In genomic region chr5:147049544-147050209, GRCm38 (mm10) we compare ENCODE assay signal across 24 mouse cellular contexts. TPM values are rescaled to one million over a fixed set of nuclear protein-coding genes. Genes with fewer than 3 reads are reported as not detected.
DNase-seq lines count a peak whose midpoint lies in the region; ATAC-seq and TF ChIP-seq lines count a peak whose summit lies in the region.
"Had no signal": no experiment of that assay in that cellular context is flagged by ENCODE, and none has a peak within 500 bp of the region (broad histone marks: within the 10 kb centered on the region; RNA-seq: fewer than 3 reads in every experiment).

No protein-coding gene starts in this region.

- ATAC-seq in intestine, embryonic 16.5 days = no peak
- ATAC-seq in intestine, postnatal 0 days = no peak
- 0 out of 2 replicates have a peak, but pooled peaks have one; percentile 35 for ATAC-seq in lung, postnatal 0 days
- ATAC-seq in granulocyte monocyte progenitor cell, adult 5-6 weeks (replicated peaks; ENCODE audit: poor library complexity, severe bottlenecking) = peak; percentile 46
- ATAC-seq in hindbrain, embryonic 12.5 days (ENCODE audit: low FRiP score) = no peak
- ATAC-seq: forebrain, postnatal 0 days had no signal

- TF ChIP-seq EP300 in lung, postnatal 0 days (IDR thresholded peaks at IDR 0.05) = 0 out of 2 replicates have a peak, but pooled peaks have one; percentile 10

- H3K27me3 ChIP-seq in intestine, embryonic 16.5 days (replicated peaks; ENCODE audit: control insufficient read depth, insufficient read depth, low read length) = no peaks in the 10 kb centered on the region
- no peaks in the 10 kb centered on the region for H3K27me3 ChIP-seq in intestine, postnatal 0 days (replicated peaks; ENCODE audit: control insufficient read depth, insufficient read depth, low read length)
- no peaks in the 10 kb centered on the region for H3K27me3 ChIP-seq in lung, postnatal 0 days (replicated peaks; ENCODE audit: insufficient read depth, low read length)
- H3K27me3 ChIP-seq in hindbrain, embryonic 12.5 days = no peaks in the 10 kb centered on the region
- H3K27me3 ChIP-seq: embryonic facial prominence, embryonic 15.5 days; heart, embryonic 12.5 days; hindbrain, embryonic 15.5 days had no signal

- peak; percentile 23 for DNase-seq in lung, postnatal 0 days (ENCODE audit: low spot score)
- no peak for DNase-seq in lung, postnatal 36 days
- no peak for DNase-seq in embryo, embryonic 11 days
- DNase-seq in thymus, postnatal 10 days (ENCODE audit: low spot score in 2 of 2) = no peak
- DNase-seq: adrenal gland, adult 8-10 months; cerebellum, adult 11 months; cerebellum, postnatal 14 days; forebrain, postnatal 0 days; gastrocnemius, postnatal 36 days; heart, postnatal 36 days; kidney, adult 2 months; kidney, postnatal 36 days; lung, adult 18-20 months; right cerebral cortex, postnatal 4 days; thymus, postnatal 25 days had no signal

- no peaks in the 10 kb centered on the region for H3K36me3 ChIP-seq in intestine, embryonic 16.5 days (ENCODE audit: control insufficient read depth, insufficient read depth, low read length)
- H3K36me3 ChIP-seq in intestine, postnatal 0 days (ENCODE audit: control insufficient read depth, insufficient read depth) = no peaks in the 10 kb centered on the region
- H3K36me3 ChIP-seq in lung, postnatal 0 days (ENCODE audit: insufficient read depth, low read length) = no peaks in the 10 kb centered on the region
- H3K36me3 ChIP-seq in hindbrain, embryonic 12.5 days = no peaks in the 10 kb centered on the region
- H3K36me3 ChIP-seq: embryonic facial prominence, embryonic 15.5 days; heart, embryonic 12.5 days; hindbrain, embryonic 15.5 days; limb, embryonic 12.5 days; midbrain, embryonic 10.5 days had no signal

- WGBS in intestine, embryonic 16.5 days = 62% methylated on average over 19 of the region's 19 CpGs
- WGBS in intestine, postnatal 0 days = 49% methylated on average over 19 of the region's 19 CpGs
- WGBS in lung, postnatal 0 days = 62% methylated on average over 19 of the region's 19 CpGs
- 88% methylated on average over 19 of the region's 19 CpGs for WGBS in hindbrain, embryonic 12.5 days

- H3K9me3 ChIP-seq in intestine, embryonic 16.5 days (ENCODE audit: control insufficient read depth, low read length) = no peaks in the 10 kb centered on the region
- no peaks in the 10 kb centered on the region for H3K9me3 ChIP-seq in intestine, postnatal 0 days (ENCODE audit: control insufficient read depth)
- no peaks in the 10 kb centered on the region for H3K9me3 ChIP-seq in lung, postnatal 0 days (ENCODE audit: low read length)
- no peaks in the 10 kb centered on the region for H3K9me3 ChIP-seq in hindbrain, embryonic 12.5 days (replicated peaks)
- H3K9me3 ChIP-seq: embryonic facial prominence, embryonic 15.5 days; heart, embryonic 12.5 days; hindbrain, embryonic 15.5 days; limb, embryonic 12.5 days; midbrain, embryonic 10.5 days had no signal

- TF ChIP-seq CTCF in intestine, postnatal 0 days (IDR thresholded peaks at IDR 0.05; ENCODE audit: low read depth) = no peak
- no peak for TF ChIP-seq CTCF in lung, postnatal 0 days (IDR thresholded peaks at IDR 0.05)

- H3K27ac ChIP-seq in intestine, embryonic 16.5 days (ENCODE audit: low read length) = no peak overlapping the region
- H3K27ac ChIP-seq in intestine, postnatal 0 days (ENCODE audit: low read depth, low read length) = no peak overlapping the region
- peak overlapping the region; percentile 54; the same call in 1 of the 2 replicates for H3K27ac ChIP-seq in lung, postnatal 0 days (ENCODE audit: low read length)
- H3K27ac ChIP-seq in hindbrain, embryonic 12.5 days = no peak overlapping the region
- H3K27ac ChIP-seq: embryonic facial prominence, embryonic 15.5 days; hindbrain, embryonic 15.5 days; limb, embryonic 12.5 days; midbrain, embryonic 10.5 days had no signal

- H3K9ac ChIP-seq in intestine, embryonic 16.5 days (ENCODE audit: low read depth, low read length) = peak overlapping the region; percentile 33; the same call in 1 of the 2 replicates
- H3K9ac ChIP-seq in intestine, postnatal 0 days (ENCODE audit: low read depth, low read length) = no peak overlapping the region
- H3K9ac ChIP-seq in lung, postnatal 0 days (replicated peaks; ENCODE audit: low read depth) = no peak overlapping the region
- no peak overlapping the region for H3K9ac ChIP-seq in hindbrain, embryonic 12.5 days
- H3K9ac ChIP-seq: embryonic facial prominence, embryonic 15.5 days; forebrain, postnatal 0 days; heart, embryonic 12.5 days; hindbrain, embryonic 15.5 days; limb, embryonic 12.5 days had no signal

- no peak overlapping the region for H3K4me2 ChIP-seq in intestine, embryonic 16.5 days (ENCODE audit: low read depth, low read length)
- H3K4me2 ChIP-seq in intestine, postnatal 0 days (replicated peaks; ENCODE audit: low read depth) = no peak overlapping the region
- H3K4me2 ChIP-seq in lung, postnatal 0 days (replicated peaks; ENCODE audit: low read depth, low read length) = no peak overlapping the region
- H3K4me2 ChIP-seq in hindbrain, embryonic 12.5 days (replicated peaks) = no peak overlapping the region
- H3K4me2 ChIP-seq: embryonic facial prominence, embryonic 15.5 days; heart, embryonic 12.5 days; hindbrain, embryonic 15.5 days; limb, embryonic 12.5 days had no signal

- peaks cover 42% of the 10 kb centered on the region for H3K4me1 ChIP-seq in intestine, embryonic 16.5 days (ENCODE audit: control insufficient read depth, insufficient read depth, low read length)
- peaks cover 2% of the 10 kb centered on the region; the same call in 1 of the 2 replicates for H3K4me1 ChIP-seq in intestine, postnatal 0 days (replicated peaks; ENCODE audit: control insufficient read depth, insufficient read depth, low read length)
- peaks cover 6% of the 10 kb centered on the region; the same call in 1 of the 2 replicates for H3K4me1 ChIP-seq in lung, postnatal 0 days (ENCODE audit: insufficient read depth, low read depth, low read length)
- peaks cover 19% of the 10 kb centered on the region for H3K4me1 ChIP-seq in hindbrain, embryonic 12.5 days

- no peak overlapping the region for H3K4me3 ChIP-seq in intestine, embryonic 16.5 days (ENCODE audit: low read length)
- no peak overlapping the region for H3K4me3 ChIP-seq in intestine, postnatal 0 days (ENCODE audit: low read depth, low read length)
- no peak overlapping the region for H3K4me3 ChIP-seq in lung, postnatal 0 days (ENCODE audit: low read depth, low read length)
- no peak overlapping the region for H3K4me3 ChIP-seq in hindbrain, embryonic 12.5 days
- H3K4me3 ChIP-seq: embryonic facial prominence, embryonic 15.5 days; heart, embryonic 12.5 days; hindbrain, embryonic 15.5 days; limb, embryonic 12.5 days; midbrain, embryonic 10.5 days had no signal

RNA-seq across cellular contexts. Expression of gene Lnx2, which starts 26.7 kb away (rescaled TPM):
- polyA plus RNA-seq in intestine, embryonic 16.5 days (2015; fragmentation: Nextera tagmentation; extraction: Ambion mirVana) = 15.2 and 16.6 TPM in 2 replicates
- polyA plus RNA-seq in intestine, postnatal 0 days (2015; fragmentation: Nextera tagmentation; extraction: Ambion mirVana) = 9.7 and 10.2 TPM in 2 replicates
- polyA plus RNA-seq in lung, postnatal 0 days (2015; fragmentation: Nextera tagmentation; extraction: Ambion mirVana) = 12.4 and 14.5 TPM in 2 replicates
- total RNA-seq in granulocyte monocyte progenitor cell, adult 5-6 weeks (2014; fragmentation: Nextera tagmentation) = 7.9 and 8.9 TPM in 2 replicates
- 5.6 and 11.3 TPM in 2 replicates for total RNA-seq in granulocyte monocyte progenitor cell, adult 5-6 weeks (2017)
- polyA plus RNA-seq in hindbrain, embryonic 12.5 days (2016; fragmentation: Nextera tagmentation; extraction: Ambion mirVana) = 8.8 and 9.4 TPM in 2 replicates

RNA-seq across cellular contexts. Expression of gene Polr1d, which starts 27.2 kb away (rescaled TPM):
- polyA plus RNA-seq in intestine, embryonic 16.5 days (2015; fragmentation: Nextera tagmentation; extraction: Ambion mirVana) = 136 and 151 TPM in 2 replicates
- 116 and 118 TPM in 2 replicates for polyA plus RNA-seq in intestine, postnatal 0 days (2015; fragmentation: Nextera tagmentation; extraction: Ambion mirVana)
- polyA plus RNA-seq in lung, postnatal 0 days (2015; fragmentation: Nextera tagmentation; extraction: Ambion mirVana) = 106 and 107 TPM in 2 replicates
- 135 and 160 TPM in 2 replicates for total RNA-seq in granulocyte monocyte progenitor cell, adult 5-6 weeks (2014; fragmentation: Nextera tagmentation)
- total RNA-seq in granulocyte monocyte progenitor cell, adult 5-6 weeks (2017) = 133 and 146 TPM in 2 replicates
- polyA plus RNA-seq in hindbrain, embryonic 12.5 days (2016; fragmentation: Nextera tagmentation; extraction: Ambion mirVana) = 95.1 and 98.0 TPM in 2 replicates

Comparison
In these comparisons a context has a peak if more than half of its experiments do, and no peak if none do; other contexts are left out.
1. ATAC-seq: peak in lung, postnatal 0 days (single experiment) and granulocyte monocyte progenitor cell, adult 5-6 weeks (single experiment); none in intestine, embryonic 16.5 days (single experiment), intestine, postnatal 0 days (single experiment) and hindbrain, embryonic 12.5 days (single experiment).